Mouse (Mus musculus): ENCODE measurements around the gene Lpcat2b. TPM values are rescaled to one million over a fixed set of nuclear protein-coding genes. Genes with fewer than 3 reads are reported as not detected.

Lpcat2b gene
- total RNA-seq, 4 experiments from 2014 or later = 0.14 to 0.55 (median 0.27) TPM

DNA sequence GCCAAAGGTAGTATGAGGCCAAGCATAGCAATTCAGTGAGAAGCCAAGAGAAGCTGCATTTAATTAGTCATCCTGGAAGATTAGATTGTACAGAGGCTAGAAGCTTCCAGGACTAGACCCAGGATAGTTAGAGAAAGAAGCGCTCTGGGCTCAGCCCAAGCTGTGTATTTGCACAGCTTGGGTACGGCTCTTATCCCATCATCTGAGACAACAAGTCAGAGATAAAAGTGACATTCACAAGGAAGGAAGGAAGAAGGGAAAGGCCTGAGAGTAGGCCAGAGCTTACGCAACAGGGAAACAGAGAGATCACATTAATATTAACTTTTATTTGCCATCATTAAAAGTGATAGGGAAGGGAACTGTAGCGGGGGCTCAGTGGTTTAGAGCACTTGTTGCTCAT lies 16.6 kb downstream of the Lpcat2b start:
- no peak for DNase-seq (ENCODE audit: low spot score in 2 of 2)

GRCm38 (mm10) chr5:107448784-107449183 lies 17.4 kb downstream of the Lpcat2b start:
- DNase-seq (ENCODE audit: low spot score in 2 of 2) = peak in 1 of 2 experiments; percentile 55

- DNase-seq (ENCODE audit: low spot score in 2 of 2) = no peak
These were observed 18.3 kb downstream of the Lpcat2b start for GRCm38 (mm10) chr5:107449620-107450019.

GRCm38 (mm10) chr5:107450299-107450698 lies 18.9 kb downstream of the Lpcat2b start:
- peak in 1 of 2 experiments; percentile 71 for DNase-seq (ENCODE audit: low spot score in 2 of 2)

DNA sequence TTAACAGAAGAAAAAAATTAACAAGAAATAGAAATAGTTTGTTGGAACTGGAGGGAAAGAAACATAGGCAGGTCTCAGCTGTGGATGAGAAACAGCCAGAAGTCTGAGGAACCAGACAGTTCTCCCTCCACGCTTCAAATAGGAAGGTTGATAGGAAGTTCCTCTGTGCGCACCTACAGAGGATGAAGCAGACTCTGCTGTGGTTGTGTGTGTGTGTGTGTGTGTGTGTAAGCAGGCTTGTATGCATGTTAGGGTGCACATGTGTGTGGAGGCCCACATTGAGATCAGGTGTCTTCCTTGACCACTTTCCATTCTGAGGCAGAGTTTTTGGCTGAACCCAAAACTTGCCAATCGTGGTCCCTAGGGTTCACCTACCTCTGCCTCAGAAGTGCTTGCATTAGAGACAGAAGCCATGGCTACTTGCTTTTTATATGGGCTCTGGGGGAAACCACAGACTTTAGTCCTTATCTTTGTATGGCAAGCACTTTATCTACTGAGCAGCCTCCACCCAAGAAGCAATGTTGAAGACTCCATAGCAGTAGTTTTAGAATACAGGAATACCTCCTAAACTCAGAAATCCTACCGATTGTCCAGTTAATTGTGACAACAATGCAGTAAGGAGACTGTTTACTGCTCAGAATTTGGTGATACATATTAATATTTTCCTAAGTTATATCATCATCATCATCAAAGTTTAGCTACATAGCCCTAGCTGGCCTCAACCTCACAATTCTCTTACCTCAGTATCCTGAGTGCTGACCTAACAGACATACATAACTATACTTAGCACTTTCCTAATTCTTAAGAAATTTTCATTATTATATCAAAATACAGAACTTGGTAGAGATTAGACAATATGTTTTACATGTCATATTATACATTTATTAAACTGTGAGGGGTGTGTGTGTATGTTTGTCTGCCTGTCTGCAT lies 31.1 kb downstream of the Lpcat2b start:
- DNase-seq (ENCODE audit: low spot score in 2 of 2) = no peak

- DNase-seq (ENCODE audit: low spot score in 2 of 2) = no peak
These were observed 35.2 kb downstream of the Lpcat2b start for GRCm38 (mm10) chr5:107466501-107466900.

DNA sequence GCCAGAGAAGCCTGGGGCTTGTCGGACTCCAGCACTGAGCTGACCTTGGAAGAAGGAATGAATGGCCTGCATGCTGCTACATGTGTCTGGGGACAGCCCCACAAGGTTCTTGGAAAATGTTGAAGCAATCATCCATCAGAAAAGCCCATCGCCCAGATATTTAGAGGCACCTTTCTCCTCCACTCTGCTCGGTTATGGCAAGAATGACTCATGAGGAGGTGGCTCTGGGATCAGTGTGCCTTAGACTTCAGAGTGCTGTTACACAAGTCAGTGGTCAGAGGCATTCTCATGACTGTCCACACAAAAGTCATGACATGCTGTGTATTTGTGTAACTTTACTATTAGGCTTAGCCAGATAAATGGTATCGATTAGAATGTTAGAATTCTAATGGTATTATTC lies 35.7 kb downstream of the Lpcat2b start:
- DNase-seq (ENCODE audit: low spot score in 2 of 2) = no peak

DNA sequence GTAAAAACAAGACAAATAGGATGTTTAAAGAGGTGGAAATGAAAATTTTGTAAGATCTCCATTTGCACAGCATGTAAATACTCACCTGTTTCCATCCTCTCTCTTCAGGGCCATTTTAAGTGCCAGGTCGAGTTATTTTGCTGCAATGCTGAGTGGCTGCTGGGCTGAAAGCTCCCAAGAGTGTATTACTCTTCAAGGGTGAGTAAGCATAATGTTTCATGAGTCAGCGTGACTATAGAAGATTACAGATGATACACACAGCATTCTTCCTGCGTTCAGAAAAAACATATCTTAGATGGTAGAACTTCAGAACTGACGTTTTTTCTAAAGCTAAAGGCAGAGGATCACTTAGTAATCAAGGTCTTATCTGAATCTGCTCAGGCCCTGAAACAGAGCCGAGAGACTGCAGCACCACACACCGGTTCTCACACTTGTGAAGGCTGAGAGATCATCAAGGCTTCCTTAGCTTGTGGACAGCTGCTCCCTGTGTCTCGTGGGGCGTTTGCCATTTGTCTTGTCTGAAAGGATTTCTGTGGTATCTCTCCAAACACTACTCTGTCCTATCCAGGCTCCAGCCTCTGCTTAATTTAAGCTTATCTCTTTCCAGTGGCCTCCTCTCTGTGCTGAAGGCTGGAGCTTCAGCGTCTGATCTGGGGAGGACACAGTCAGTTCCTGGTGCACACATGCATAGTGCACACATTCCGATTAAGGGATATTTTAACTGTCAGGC lies 39.4 kb downstream of the Lpcat2b start:
- no peak for DNase-seq (ENCODE audit: low spot score in 2 of 2)

DNA sequence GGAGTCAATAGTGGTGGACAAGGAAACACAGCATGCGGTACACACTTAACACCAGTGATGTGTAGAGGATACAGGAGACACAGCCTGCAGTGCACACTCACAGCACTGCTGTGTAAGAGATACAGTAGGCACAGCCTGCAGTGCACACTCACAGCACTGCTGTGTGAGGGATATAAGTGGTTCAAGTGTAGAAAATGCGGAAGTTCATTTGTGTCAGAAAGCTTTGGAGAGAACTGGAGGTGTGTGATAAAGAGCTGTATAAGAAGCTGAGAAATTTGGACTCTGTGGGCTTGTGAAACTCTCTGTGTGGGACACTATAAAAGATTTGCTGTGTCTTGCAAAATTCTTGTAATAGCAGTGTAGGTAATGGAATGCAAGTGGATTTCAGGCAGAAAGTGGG lies 48.8 kb downstream of the Lpcat2b start:
- no peak for DNase-seq (ENCODE audit: low spot score in 2 of 2)

Other genes starting within 250 kb of the Lpcat2b start
- gene Tgfbr3, start 141.9 kb upstream of the Lpcat2b start, total RNA-seq (2022) = 10 to 100 TPM; 14.7 to 18.7 (median 16.0) TPM
- gene Brdt, start 100.4 kb upstream of the Lpcat2b start, total RNA-seq (2022) = 10 to 100 TPM; 11.3 to 13.8 (median 13.1) TPM
- 10 to 100 TPM; 70.6 to 84.4 (median 78.8) TPM for gene Ephx4, start 28.8 kb upstream of the Lpcat2b start, total RNA-seq (2022)
- 100 to 1,000 TPM; 146 to 156 (median 150) TPM for gene Btbd8, start 6.4 kb downstream of the Lpcat2b start, total RNA-seq (2022)
- under 1 TPM; 0.37 to 0.54 (median 0.48) TPM for gene Gm42669, start 76.1 kb downstream of the Lpcat2b start, total RNA-seq (2022)
- 1 to 10 TPM in 1 of 4 experiments, under 1 TPM in 3; 0.41 to 1.1 (median 0.66) TPM for gene 1700028K03Rik, start 103.2 kb downstream of the Lpcat2b start, total RNA-seq (2022)
- 10 to 100 TPM; 20.7 to 25.3 (median 23.8) TPM for gene Rpap2, start 165.8 kb downstream of the Lpcat2b start, total RNA-seq (2022)
- gene Glmn, start 166.3 kb downstream of the Lpcat2b start, total RNA-seq (2022) = 10 to 100 TPM; 18.9 to 23.9 (median 21.4) TPM

All from left cerebral cortex, adult 8-10 months (tissue).